Mouse (Mus musculus) forebrain, embryonic 16.5 days (tissue): Measurements from ENCODE around the gene Kcmf1. TPM values are rescaled to one million over a fixed set of nuclear protein-coding genes. Genes with fewer than 3 reads are reported as not detected.

Source experiments
- ATAC-seq: fragments of 200-750 bp; cut with Nextera tagmentation; 2 replicates; pipeline ENCODE4 v1.8.0; 2017; ENCODE audit warnings: mild to moderate bottlenecking, moderate library complexity
- H3K27ac ChIP-seq: fragments of 300-500 bp; sonication (generic); 2 replicates; pipeline ENCODE4 v1.5.1; 2014; ENCODE audit warnings: low read length, control low read depth
- H3K27me3 ChIP-seq: fragments of 300-500 bp; sonication (generic); replicated peaks from 2 replicates; pipeline ENCODE4 v1.6.1; 2014; ENCODE audit warnings: low read length; ENCODE audit not compliant: control insufficient read depth, insufficient read depth
- H3K36me3 ChIP-seq: fragments of 300-500 bp; sonication (generic); 2 replicates; pipeline ENCODE4 v1.6.1; 2014; ENCODE audit not compliant: control insufficient read depth, insufficient read depth
- H3K4me1 ChIP-seq: fragments of 300-500 bp; sonication (generic); replicated peaks from 2 replicates; pipeline ENCODE4 v1.6.1; 2014; ENCODE audit warnings: low read length; ENCODE audit not compliant: control insufficient read depth, insufficient read depth
- H3K4me2 ChIP-seq: fragments of 300-500 bp; sonication (generic); 2 replicates; pipeline ENCODE4 v1.6.1; 2014; ENCODE audit warnings: mild to moderate bottlenecking, low read length, control low read depth
- H3K4me3 ChIP-seq: fragments of 300-500 bp; sonication (generic); replicated peaks from 2 replicates; pipeline ENCODE4 v1.5.1; 2014; ENCODE audit warnings: mild to moderate bottlenecking, low read length, control low read depth
- H3K9ac ChIP-seq: fragments of 300-500 bp; sonication (generic); replicated peaks from 2 replicates; pipeline ENCODE4 v1.6.1; 2014; ENCODE audit warnings: low read depth, low read length, control low read depth
- H3K9me3 ChIP-seq: fragments of 300-500 bp; sonication (generic); 2 replicates; pipeline ENCODE4 v1.6.1; 2016; ENCODE audit warnings: low read length; ENCODE audit not compliant: control insufficient read depth
- WGBS: fragments of 180-500 bp; shearing (Covaris S2); extraction: QIAGEN DNeasy Blood & Tissue Kit; methylation state at CpG from one replicate; pipeline ENCODE4 v1.1.7; 2014; 5-methylcytosine and 5-hydroxymethylcytosine counted together
- polyA plus RNA-seq: library from polyadenylated mRNA; unstranded; fragments of >200 nt; fragmentation: Nextera tagmentation; extraction: Ambion mirVana; gene quantifications from 2 replicates; pipeline ENCODE4 v1.2.1, GENCODE M21; 2015

Gene Kcmf1
- polyA plus RNA-seq, 1 experiment from 2014 or later = 31.1 TPM

- peaks cover 16% of the 10 kb centered on the region for H3K4me1 ChIP-seq
- no peak overlapping the region for H3K9ac ChIP-seq
- ATAC-seq = no peak
- no peaks in the 10 kb centered on the region for H3K9me3 ChIP-seq
- no peak overlapping the region for H3K4me3 ChIP-seq
- H3K36me3 ChIP-seq = no peaks in the 10 kb centered on the region
- H3K27me3 ChIP-seq = no peaks in the 10 kb centered on the region
- no peak overlapping the region for H3K27ac ChIP-seq
- H3K4me2 ChIP-seq = no peak overlapping the region
- WGBS = 82% methylated on average over 6 of the region's 6 CpGs
Measured at GRCm38 (mm10) chr6:72902254-72902990, 2.6 kb upstream of the Kcmf1 start.

- H3K27ac ChIP-seq = no peak overlapping the region
- H3K27me3 ChIP-seq = no peaks in the 10 kb centered on the region
- H3K4me2 ChIP-seq = peak overlapping the region; percentile 77
- H3K4me1 ChIP-seq = peaks cover 23% of the 10 kb centered on the region
- H3K4me3 ChIP-seq = no peak overlapping the region; the same call in 1 of the 2 replicates
- no peak for ATAC-seq
- no peaks in the 10 kb centered on the region for H3K9me3 ChIP-seq
- no peaks in the 10 kb centered on the region for H3K36me3 ChIP-seq
- no peak overlapping the region for H3K9ac ChIP-seq
- WGBS = 60% methylated on average over 7 of the region's 7 CpGs
Measured at GRCm38 (mm10) chr6:72900952-72901351, 1.2 kb upstream of the Kcmf1 start.

GRCm38 (mm10) chr6:72899201-72899780 lies 488 bp downstream of the Kcmf1 start:
- Histone ChIP-seq H3K27ac (peak overlapping the region; percentile 96), H3K36me3 (no peaks in the 10 kb centered on the region), H3K9ac (peak overlapping the region; percentile 99), H3K9me3 (no peaks in the 10 kb centered on the region), H3K4me2 (peak overlapping the region; percentile 79), H3K27me3 (no peaks in the 10 kb centered on the region), H3K4me3 (peak overlapping the region; percentile 96), H3K4me1 (peaks cover 31% of the 10 kb centered on the region)
- ATAC-seq = peak; percentile 65
- WGBS = under 1% methylated on average over 60 of the region's 85 CpGs

- H3K4me3 ChIP-seq = peak overlapping the region; percentile 96
- ATAC-seq = peak; percentile 60
- WGBS = under 1% methylated on average over 71 of the region's 71 CpGs
- no peaks in the 10 kb centered on the region for H3K36me3 ChIP-seq
- peaks cover 32% of the 10 kb centered on the region for H3K4me1 ChIP-seq
- H3K9ac ChIP-seq = peak overlapping the region; percentile 99
- H3K4me2 ChIP-seq = peak overlapping the region; percentile 79
- H3K27me3 ChIP-seq = no peaks in the 10 kb centered on the region
- peak overlapping the region; percentile 96 for H3K27ac ChIP-seq
- no peaks in the 10 kb centered on the region for H3K9me3 ChIP-seq
Measured at GRCm38 (mm10) chr6:72898244-72899200, 1.3 kb downstream of the Kcmf1 start.

- Histone ChIP-seq H3K9me3 (no peaks in the 10 kb centered on the region), H3K9ac (no peak overlapping the region), H3K27ac (no peak overlapping the region), H3K4me2 (no peak overlapping the region), H3K36me3 (no peaks in the 10 kb centered on the region), H3K4me3 (no peak overlapping the region), H3K27me3 (no peaks in the 10 kb centered on the region), H3K4me1 (peaks cover 23% of the 10 kb centered on the region; the same call in 1 of the 2 replicates)
- no peak for ATAC-seq
- 72% methylated on average over 3 of the region's 3 CpGs for WGBS
Measured at GRCm38 (mm10) chr6:72895000-72895399, 4.8 kb downstream of the Kcmf1 start.

GRCm38 (mm10) chr6:72891238-72891637 lies 8.5 kb downstream of the Kcmf1 start:
- H3K36me3 ChIP-seq = no peaks in the 10 kb centered on the region
- H3K27me3 ChIP-seq = no peaks in the 10 kb centered on the region
- H3K9ac ChIP-seq = no peak overlapping the region
- H3K4me1 ChIP-seq = peaks cover 8% of the 10 kb centered on the region; the same call in 1 of the 2 replicates
- no peak overlapping the region for H3K4me2 ChIP-seq
- WGBS = 77% methylated on average over 2 of the region's 2 CpGs
- H3K27ac ChIP-seq = no peak overlapping the region
- no peak for ATAC-seq
- no peak overlapping the region for H3K4me3 ChIP-seq
- no peaks in the 10 kb centered on the region for H3K9me3 ChIP-seq

GRCm38 (mm10) chr6:72888655-72889054 lies 11.1 kb downstream of the Kcmf1 start:
- Histone ChIP-seq H3K27me3 (no peaks in the 10 kb centered on the region), H3K27ac (no peak overlapping the region), H3K9ac (no peak overlapping the region), H3K9me3 (no peaks in the 10 kb centered on the region), H3K4me3 (no peak overlapping the region), H3K4me1 (no peaks in the 10 kb centered on the region), H3K36me3 (no peaks in the 10 kb centered on the region), H3K4me2 (no peak overlapping the region)
- no peak for ATAC-seq
- WGBS = 88% methylated on average over 2 of the region's 2 CpGs

GRCm38 (mm10) chr6:72885268-72885667 lies 14.5 kb downstream of the Kcmf1 start:
- H3K27ac ChIP-seq = no peak overlapping the region
- H3K9ac ChIP-seq = no peak overlapping the region
- H3K4me1 ChIP-seq = no peaks in the 10 kb centered on the region
- no peaks in the 10 kb centered on the region for H3K27me3 ChIP-seq
- H3K36me3 ChIP-seq = no peaks in the 10 kb centered on the region
- no peak overlapping the region for H3K4me3 ChIP-seq
- no peaks in the 10 kb centered on the region for H3K9me3 ChIP-seq
- H3K4me2 ChIP-seq = no peak overlapping the region
- ATAC-seq = no peak
- 81% methylated on average over 1 of the region's 1 CpGs for WGBS

GRCm38 (mm10) chr6:72884767-72885166 lies 15.0 kb downstream of the Kcmf1 start:
- Histone ChIP-seq H3K27ac (no peak overlapping the region), H3K4me2 (no peak overlapping the region), H3K27me3 (no peaks in the 10 kb centered on the region), H3K36me3 (no peaks in the 10 kb centered on the region), H3K9ac (no peak overlapping the region), H3K9me3 (no peaks in the 10 kb centered on the region), H3K4me1 (no peaks in the 10 kb centered on the region), H3K4me3 (no peak overlapping the region)
- 90% methylated on average over 3 of the region's 3 CpGs for WGBS
- no peak for ATAC-seq
